Mouse (Mus musculus) adrenal gland (tissue): ENCODE measurements around the gene Dpy19l2.
"Not testable (repeated sequence)": the region's sequence is repeated elsewhere in the genome, so short reads cannot be mapped to it uniquely, and the experiment has no call there.

Experiments
- intact Hi-C: fragments of 180-260 bp; cut with DNase I; formaldehyde crosslinking; loops from one replicate; pipeline ENCODE4 v1.15.1; 2025
- long read RNA-seq, 2 experiments: library from polyadenylated mRNA; unstranded; transcript quantifications; one replicate each; pipeline ENCODE4 v2.0.0; 2020; ENCODE audit warnings: borderline replicate concordance in 1 of 2; ENCODE audit not compliant: insufficient replicate concordance in 1 of 2

The Dpy19l2 gene
- long read RNA-seq, experiment 1, result 0 reads
- long read RNA-seq, experiment 2, result 0 reads

DNA sequence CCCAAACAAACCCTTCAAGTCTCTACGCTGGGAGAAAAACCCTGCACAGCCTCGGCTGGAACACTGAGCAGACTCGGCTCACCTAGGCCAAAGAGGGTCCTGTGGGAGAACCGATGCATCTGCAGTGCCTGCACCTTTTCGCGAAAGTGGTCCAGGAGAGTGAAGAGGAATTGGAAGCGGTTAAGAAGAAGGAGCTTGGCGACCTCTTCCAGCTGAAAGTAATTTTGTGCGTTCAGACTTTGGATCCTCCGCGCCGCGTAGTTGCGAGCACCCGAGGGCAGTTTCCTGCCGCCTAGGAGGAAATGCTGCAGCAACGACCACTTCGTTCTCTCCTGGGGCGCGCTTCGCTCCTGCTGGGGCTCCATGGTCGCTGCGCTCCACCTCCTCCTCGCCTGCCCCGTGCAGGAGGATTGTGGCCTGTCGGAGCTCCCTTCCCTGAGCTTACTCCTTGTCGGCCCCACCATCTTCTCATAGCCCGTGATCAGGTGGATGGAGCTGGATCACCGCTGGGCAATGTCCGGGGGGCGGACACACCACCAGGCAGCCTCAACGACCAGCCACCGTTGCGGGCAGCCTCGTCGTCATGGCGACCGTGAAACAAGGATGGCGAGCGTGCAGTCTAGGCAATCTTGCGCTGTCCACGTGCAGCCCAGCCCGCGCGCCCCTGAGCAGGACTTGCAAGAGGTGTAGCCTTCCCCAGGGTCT is at the start of gene Dpy19l2:
Dpy19l2 (minus strand) TSS at position 594 of the 705 bp plus-strand sequence.
- intact Hi-C loops, result no loop called here

DNA sequence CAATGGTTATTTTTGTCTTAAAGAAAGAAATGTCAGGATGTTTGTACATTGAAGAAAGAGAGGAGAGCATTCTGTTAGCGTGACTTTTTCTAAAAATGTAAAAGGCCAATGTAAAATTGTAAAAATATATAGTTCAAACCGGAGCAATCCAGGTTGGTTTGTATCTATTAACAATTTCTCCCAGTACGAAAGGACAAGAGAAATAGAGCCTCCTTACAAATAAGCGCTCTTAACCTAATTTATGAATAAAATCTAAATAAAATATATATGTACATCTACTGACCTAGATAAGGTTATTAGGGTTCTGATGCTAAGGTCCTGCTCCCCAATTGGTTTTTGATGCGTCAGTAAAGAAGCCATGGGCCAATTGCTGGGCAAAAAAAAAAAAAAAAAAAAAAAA is 48.9 kb upstream of the Dpy19l2 start:
- intact Hi-C loops, result no loop called here

DNA sequence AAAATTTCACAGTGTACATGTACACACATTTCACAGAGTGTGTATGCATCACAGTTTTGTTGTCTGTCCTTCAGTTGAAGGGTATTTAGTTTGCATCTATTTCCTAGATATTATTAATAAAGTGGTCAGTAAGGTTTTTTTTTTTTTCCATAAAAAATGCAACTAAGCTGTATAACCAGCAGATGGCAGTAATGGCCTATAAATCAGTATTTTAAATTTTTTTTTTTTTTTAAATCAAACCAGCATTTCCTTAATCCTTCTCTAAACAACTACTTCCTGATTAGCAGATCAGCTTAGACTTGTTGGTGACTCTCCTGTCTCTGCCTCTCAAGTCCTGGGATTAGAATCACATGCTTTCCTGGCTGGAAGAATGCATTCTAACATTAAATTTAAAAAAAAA is 5.2 kb upstream of the Dpy19l2 start:
- intact Hi-C loops, result loop anchor here (2.0 to 5.0 kb wide), 2 partner anchors 338 to 401 kb away; no protein-coding TSS in a partner anchor

DNA sequence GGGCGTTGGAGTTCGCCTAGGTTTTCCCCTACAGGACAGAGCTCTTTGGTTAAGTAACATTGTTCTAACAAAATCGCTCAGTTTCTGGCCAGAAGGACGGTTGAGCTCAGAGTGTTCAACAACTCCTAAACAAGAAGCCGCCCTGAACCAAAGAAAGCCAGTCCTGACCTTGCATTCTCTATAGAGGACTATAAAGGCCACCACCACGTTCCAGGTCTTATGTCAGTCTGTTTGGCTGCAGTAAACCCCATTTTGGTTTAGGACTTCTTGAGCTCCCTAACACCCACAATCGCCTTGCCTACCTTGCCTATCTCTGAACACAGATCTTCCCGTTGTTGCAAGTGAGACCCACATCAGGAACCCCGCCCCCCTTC is 299 bp upstream of the Dpy19l2 start:
- intact Hi-C loops, result no loop called here

DNA sequence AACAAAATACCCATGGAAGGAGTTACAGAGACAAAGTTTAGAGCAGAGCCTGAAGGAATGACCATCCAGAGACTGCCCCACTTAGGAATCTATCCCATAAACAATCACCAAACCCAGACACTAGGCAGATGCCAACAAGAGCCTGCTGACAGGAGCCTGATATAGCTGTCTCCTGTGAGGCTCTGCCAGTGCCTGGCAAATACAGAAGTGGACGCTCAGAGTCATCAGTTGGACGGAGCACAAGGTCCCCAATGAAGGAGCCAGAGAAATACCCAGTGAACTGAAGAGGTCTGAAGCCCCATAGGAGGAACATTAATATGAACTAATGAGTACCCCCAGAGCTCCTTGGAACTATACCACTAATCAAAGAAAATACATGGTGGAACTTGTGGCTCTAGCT is 58.8 kb downstream of the Dpy19l2 start:
- intact Hi-C loops, result not testable (repeated sequence)

DNA sequence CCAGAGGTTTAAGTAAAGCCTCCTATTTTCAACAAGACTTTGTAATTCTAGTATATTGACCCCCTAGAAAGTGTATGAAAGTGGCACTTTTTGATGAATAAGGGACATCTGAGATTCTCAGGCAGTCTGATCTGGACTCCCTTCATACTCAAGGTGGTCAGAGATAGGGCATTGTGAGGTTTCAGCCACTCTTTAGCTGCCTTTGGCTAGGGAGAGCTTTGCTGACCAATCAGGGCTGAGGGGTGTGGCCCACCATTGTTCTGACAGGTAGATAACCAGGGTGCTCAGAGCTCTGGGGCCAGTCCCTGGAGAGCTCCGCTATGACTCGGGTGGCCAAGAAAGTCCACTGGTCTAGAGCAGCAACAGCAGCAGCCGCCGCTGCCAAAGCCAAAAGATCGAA is 71.2 kb downstream of the Dpy19l2 start, which contains the start of gene Cypt4:
Cypt4 (plus strand) TSS at position 301 of the 400 bp plus-strand sequence.
- intact Hi-C loops, result no loop called here

- intact Hi-C loops, result no loop called here
Observed at GRCm38 (mm10) chr9:24538159-24538558, 157.9 kb downstream of the Dpy19l2 start.

GRCm38 (mm10) chr9:24516575-24517139 is 179.4 kb downstream of the Dpy19l2 start:
- intact Hi-C loops, result loop anchor here (1.0 to 5.0 kb wide), 2 partner anchors 84 to 397 kb away; no protein-coding TSS in a partner anchor

DNA sequence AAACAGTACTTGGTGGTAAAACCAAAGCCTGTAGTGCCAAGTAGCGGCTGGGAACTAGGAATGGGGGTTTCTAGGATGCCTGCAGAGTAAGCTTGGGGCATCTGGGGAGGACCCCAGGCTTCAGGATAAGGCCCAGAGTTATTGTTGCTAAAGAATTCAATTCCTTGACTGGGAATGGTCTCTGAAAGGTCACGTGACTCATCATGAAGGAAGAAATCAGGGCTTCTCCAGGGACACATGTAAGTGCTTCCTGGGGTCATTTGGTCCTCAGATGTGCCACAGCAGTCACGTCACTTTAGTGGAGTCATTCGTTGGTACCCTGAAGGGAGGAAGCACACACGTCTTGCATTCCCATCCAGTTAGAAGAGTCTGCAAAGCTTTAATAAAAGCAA is 182.0 kb downstream of the Dpy19l2 start:
- intact Hi-C loops, result no loop called here

- intact Hi-C loops, result no loop called here
Observed at GRCm38 (mm10) chr9:24513290-24514077, 182.6 kb downstream of the Dpy19l2 start.

GRCm38 (mm10) chr9:24512121-24512539 is 184.0 kb downstream of the Dpy19l2 start:
- intact Hi-C loops, result no loop called here

GRCm38 (mm10) chr9:24511371-24512120 is 184.5 kb downstream of the Dpy19l2 start:
- intact Hi-C loops, result no loop called here

DNA sequence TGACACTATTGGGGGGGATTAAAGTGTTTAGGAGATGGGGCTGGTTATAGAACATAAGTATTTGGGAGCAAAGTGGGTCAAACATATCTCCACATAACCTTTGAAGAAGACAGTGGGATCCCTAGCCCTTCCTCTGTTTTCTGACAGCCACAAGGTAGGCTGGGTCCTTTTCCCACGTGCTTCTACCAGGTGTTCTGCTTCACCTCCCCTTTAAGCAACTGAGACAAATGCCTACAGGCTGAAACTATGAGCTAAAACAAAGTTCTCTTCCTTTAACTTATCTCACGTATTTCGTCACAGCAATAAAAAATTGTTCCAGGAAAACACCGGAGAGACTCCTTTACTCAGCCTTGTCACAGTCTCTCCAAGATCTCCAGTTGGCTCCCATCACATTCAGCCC is 187.2 kb downstream of the Dpy19l2 start:
- intact Hi-C loops, result no loop called here
